Mouse (Mus musculus): ENCODE measurements around the gene Ccnjl. TPM values are rescaled to one million over a fixed set of nuclear protein-coding genes. Genes with fewer than 3 reads are reported as not detected.

Gene Ccnjl
- total and polyA plus RNA-seq, 3 experiments = not detected

- Histone ChIP-seq H3K79me2 (ENCODE audit: control insufficient read depth, insufficient read depth, low read length, poor library complexity) (no peaks in the 10 kb centered on the region), H3K9me3 (replicated peaks; ENCODE audit: insufficient read depth, low read length) (no peaks in the 10 kb centered on the region), H3K4me1 (ENCODE audit: control insufficient read depth in 1 of 2, insufficient read depth in 2 of 2, low read length in 2 of 2) (no peaks in the 10 kb centered on the region), H3K27me3 (ENCODE audit: control insufficient read depth in 1 of 2, insufficient read depth in 2 of 2, low read length in 2 of 2) (no peaks in the 10 kb centered on the region), H3K36me3 (ENCODE audit: control insufficient read depth in 1 of 2, insufficient read depth in 2 of 2, low read length in 2 of 2) (no peaks in the 10 kb centered on the region), H3K9ac (ENCODE audit: control insufficient read depth, low read depth, low read length, poor library complexity, severe bottlenecking) (no peak overlapping the region), H3K4me3 (ENCODE audit: control insufficient read depth in 1 of 2, insufficient read depth in 1 of 2, low read depth in 2 of 2, low read length in 2 of 2) (no peak overlapping the region), H3K27ac (ENCODE audit: control insufficient read depth, low read depth, low read length) (no peak overlapping the region)
- TF ChIP-seq POLR2A (IDR thresholded peaks at IDR 0.05; ENCODE audit: control insufficient read depth in 1 of 2, insufficient read depth in 1 of 2, low read depth in 1 of 2, low read length in 2 of 2, poor library complexity in 1 of 2) (no peak), MXI1 (IDR thresholded peaks at IDR 0.05; ENCODE audit: low read depth, low read length) (no peak), CHD2 (IDR thresholded peaks at IDR 0.05; ENCODE audit: low read length) (no peak), ZKSCAN1 (IDR thresholded peaks at IDR 0.05; ENCODE audit: low read depth, low read length) (no peak), SMC3 (IDR thresholded peaks at IDR 0.05; ENCODE audit: low read depth, low read length) (no peak), UBTF (IDR thresholded peaks at IDR 0.05; ENCODE audit: borderline replicate concordance, insufficient read depth, low read depth, low read length) (no peak), GABPA (IDR thresholded peaks at IDR 0.05; ENCODE audit: low read depth, low read length) (no peak), POLR2AphosphoS5 (IDR thresholded peaks at IDR 0.05; ENCODE audit: borderline replicate concordance, low read depth, low read length) (no peak), USF1 (IDR thresholded peaks at IDR 0.05; ENCODE audit: low read depth, low read length) (no peak), TBP (IDR thresholded peaks at IDR 0.05; ENCODE audit: low read depth, low read length) (no peak), EP300 (IDR thresholded peaks at IDR 0.05; ENCODE audit: low read depth in 1 of 2, low read length in 2 of 2) (no peak), TAL1 (IDR thresholded peaks at IDR 0.05; ENCODE audit: low read length) (no peak), RAD21 (IDR thresholded peaks at IDR 0.05; ENCODE audit: low read depth, low read length) (no peak)
- no peak for DNase-seq (ENCODE audit: low read depth, low spot score)
Measured at GRCm38 (mm10) chr11:43610662-43611033, 82.1 kb downstream of the Ccnjl start.

GRCm38 (mm10) chr11:43612834-43613488, 84.4 kb downstream of the Ccnjl start:
- H3K79me2 ChIP-seq (ENCODE audit: control insufficient read depth, insufficient read depth, low read length, poor library complexity) = no peaks in the 10 kb centered on the region
- DNase-seq (ENCODE audit: low read depth, low spot score) = peak; percentile 49
- H3K27me3 ChIP-seq (ENCODE audit: control insufficient read depth in 1 of 2, insufficient read depth in 2 of 2, low read length in 2 of 2) = no peaks in the 10 kb centered on the region
- no peaks in the 10 kb centered on the region for H3K9me3 ChIP-seq (replicated peaks; ENCODE audit: insufficient read depth, low read length)
- H3K27ac ChIP-seq (ENCODE audit: control insufficient read depth, low read depth, low read length) = no peak overlapping the region
- no peak overlapping the region for H3K4me3 ChIP-seq (ENCODE audit: control insufficient read depth in 1 of 2, insufficient read depth in 1 of 2, low read depth in 2 of 2, low read length in 2 of 2)
- H3K4me1 ChIP-seq (ENCODE audit: control insufficient read depth in 1 of 2, insufficient read depth in 2 of 2, low read length in 2 of 2) = no peaks in the 10 kb centered on the region
- H3K9ac ChIP-seq (ENCODE audit: control insufficient read depth, low read depth, low read length, poor library complexity, severe bottlenecking) = no peak overlapping the region
- H3K36me3 ChIP-seq (ENCODE audit: control insufficient read depth in 1 of 2, insufficient read depth in 2 of 2, low read length in 2 of 2) = no peaks in the 10 kb centered on the region
- TF ChIP-seq SMC3 (IDR thresholded peaks at IDR 0.05; ENCODE audit: low read depth, low read length) = peak; percentile 31
- TF ChIP-seq E2F4 (IDR thresholded peaks at IDR 0.05; ENCODE audit: borderline replicate concordance, low read depth, low read length) = no peak
- no peak for TF ChIP-seq ETS1 (IDR thresholded peaks at IDR 0.05; ENCODE audit: low read depth, low read length)
- TF ChIP-seq EP300 (IDR thresholded peaks at IDR 0.05; ENCODE audit: low read depth in 1 of 2, low read length in 2 of 2) = no peak
- no peak for TF ChIP-seq MAZ (IDR thresholded peaks at IDR 0.05; ENCODE audit: low read depth, low read length)
- no peak for TF ChIP-seq RCOR1 (IDR thresholded peaks at IDR 0.05; ENCODE audit: low read depth, low read length)
- no peak for TF ChIP-seq JUND (IDR thresholded peaks at IDR 0.05; ENCODE audit: low read depth, low read length)
- TF ChIP-seq GATA1 (IDR thresholded peaks at IDR 0.05; ENCODE audit: low read depth, low read length) = no peak
- no peak for TF ChIP-seq USF1 (IDR thresholded peaks at IDR 0.05; ENCODE audit: low read depth, low read length)
- TF ChIP-seq CHD1 (IDR thresholded peaks at IDR 0.05; ENCODE audit: low read depth, low read length) = no peak
- no peak for TF ChIP-seq MYB (IDR thresholded peaks at IDR 0.05; ENCODE audit: low read depth, low read length)
- no peak for TF ChIP-seq UBTF (IDR thresholded peaks at IDR 0.05; ENCODE audit: borderline replicate concordance, insufficient read depth, low read depth, low read length)
- peak; percentile 37 for TF ChIP-seq RAD21 (IDR thresholded peaks at IDR 0.05; ENCODE audit: low read depth, low read length)
- TF ChIP-seq POLR2A (IDR thresholded peaks at IDR 0.05; ENCODE audit: control insufficient read depth in 1 of 2, insufficient read depth in 1 of 2, low read depth in 1 of 2, low read length in 2 of 2, poor library complexity in 1 of 2) = no peak
- TF ChIP-seq CTCF (IDR thresholded peaks at IDR 0.05 in 2 of 3, conservative IDR thresholded peaks at IDR 0.05 in 1 of 3; ENCODE audit: control insufficient read depth in 1 of 3, insufficient read depth in 1 of 3, low read depth in 2 of 3, low read length in 3 of 3, poor library complexity in 1 of 3, severe bottlenecking in 1 of 3) = peak; percentile 67 to 79 (median 76)
- no peak for TF ChIP-seq ELF1 (IDR thresholded peaks at IDR 0.05; ENCODE audit: low read depth, low read length)
- 0 out of 2 replicates have a peak, but pooled peaks have one; percentile 6 for TF ChIP-seq ZC3H11A (IDR thresholded peaks at IDR 0.05; ENCODE audit: low read depth, low read length)
- no peak for TF ChIP-seq TCF12 (IDR thresholded peaks at IDR 0.05; ENCODE audit: low read depth, low read length)
- TF ChIP-seq BHLHE40 (IDR thresholded peaks at IDR 0.05; ENCODE audit: borderline replicate concordance, low read depth, low read length) = no peak
- TF ChIP-seq TBP (IDR thresholded peaks at IDR 0.05; ENCODE audit: low read depth, low read length) = no peak
- TF ChIP-seq MEF2A (IDR thresholded peaks at IDR 0.05; ENCODE audit: extremely low read depth, insufficient replicate concordance, low read depth, low read length, poor library complexity, severe bottlenecking) = no peak
- no peak for TF ChIP-seq ZKSCAN1 (IDR thresholded peaks at IDR 0.05; ENCODE audit: low read depth, low read length)
- no peak for TF ChIP-seq USF2 (IDR thresholded peaks at IDR 0.05; ENCODE audit: borderline replicate concordance in 1 of 2, insufficient read depth in 1 of 2, low read depth in 1 of 2, low read length in 2 of 2)
- no peak for TF ChIP-seq POLR2AphosphoS5 (IDR thresholded peaks at IDR 0.05; ENCODE audit: borderline replicate concordance, low read depth, low read length)
- no peak for TF ChIP-seq POLR2AphosphoS2 (IDR thresholded peaks at IDR 0.05; ENCODE audit: low read length)
